Mouse (Mus musculus) myocyte (in vitro differentiated cells): Measurements from ENCODE around the gene Ypel1.

Experiments
- CEBPB ChIP-seq: IDR thresholded peaks from 2 replicates; pipeline ENCODE4 v1.6.1; 2011; ENCODE audit warnings: mild to moderate bottlenecking, moderate library complexity; ENCODE audit not compliant: poor library complexity, insufficient read depth, severe bottlenecking
- E2F4 ChIP-seq: IDR thresholded peaks from one replicate; pipeline ENCODE4 v1.6.1; 2011; ENCODE audit warnings: mild to moderate bottlenecking, control low read depth, moderate library complexity; ENCODE audit not compliant: insufficient read depth
- MAX ChIP-seq: IDR thresholded peaks from one replicate; pipeline ENCODE4 v1.6.1; 2011; ENCODE audit warnings: low read depth, mild to moderate bottlenecking, control low read depth
- MYOG ChIP-seq, 3 experiments: IDR thresholded peaks; one replicate each; pipeline ENCODE4 v1.6.1; 2011; ENCODE audit warnings: control low read depth in 2 of 3, low read depth in 2 of 3, mild to moderate bottlenecking in 2 of 3; ENCODE audit not compliant: insufficient read length in 2 of 3, control insufficient read depth in 1 of 3, insufficient read depth in 1 of 3
- POLR2A ChIP-seq: IDR thresholded peaks from one replicate; pipeline ENCODE4 v1.6.1; 2011; ENCODE audit warnings: low read depth, mild to moderate bottlenecking, control low read depth, moderate library complexity; ENCODE audit not compliant: insufficient read length
- POLR2AphosphoS2 ChIP-seq: IDR thresholded peaks from one replicate; pipeline ENCODE4 v1.6.1; 2011; ENCODE audit warnings: low read depth, control low read depth; ENCODE audit not compliant: insufficient read length
- SRF ChIP-seq: IDR thresholded peaks from one replicate; pipeline ENCODE4 v1.6.1; 2011; ENCODE audit warnings: low read depth; ENCODE audit not compliant: control insufficient read depth, insufficient read length
- USF1 ChIP-seq: IDR thresholded peaks from one replicate; pipeline ENCODE4 v1.6.1; 2011; ENCODE audit warnings: low read depth, mild to moderate bottlenecking, control low read depth, moderate library complexity

DNA sequence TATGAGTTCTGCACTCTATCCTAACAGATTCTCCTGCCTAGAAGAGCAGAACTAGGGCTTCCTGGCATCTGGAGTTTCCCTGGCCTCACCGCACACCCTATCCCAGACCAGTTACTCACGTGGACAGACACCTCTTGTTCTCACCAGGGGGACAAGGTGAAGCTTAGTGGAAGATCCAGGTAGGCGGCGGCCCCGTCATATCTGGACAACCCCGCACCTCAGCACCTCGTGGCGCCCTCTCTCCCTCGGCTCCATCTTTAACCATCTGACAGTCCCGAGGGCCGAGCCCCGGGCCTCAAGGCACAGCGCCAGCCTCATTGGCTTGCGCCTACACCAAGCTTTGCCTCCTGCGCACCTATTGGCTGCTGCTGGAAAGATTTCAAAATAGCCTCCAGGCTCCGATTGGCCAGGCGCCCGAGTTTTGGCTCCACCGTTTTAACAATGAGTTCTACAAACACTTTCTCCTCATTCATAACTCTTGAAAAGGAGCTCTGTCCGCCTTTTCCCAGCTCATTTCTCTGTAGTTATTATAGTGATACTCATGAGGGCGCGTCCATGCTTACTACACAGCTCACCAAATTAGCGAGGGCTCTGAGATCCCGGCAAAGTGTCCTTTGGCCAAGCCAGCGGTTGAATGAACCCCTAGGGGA, 55.5 kb downstream of the Ypel1 start, which contains the start of gene 2610318N02Rik:
- TF ChIP-seq POLR2A, result peak; percentile 78
- TF ChIP-seq USF1, result no peak
- TF ChIP-seq CEBPB, result no peak
- TF ChIP-seq E2F4, result peak; percentile 42
- no peak for TF ChIP-seq MYOG (IDR thresholded peaks at IDR 0.05; ENCODE audit: control insufficient read depth in 1 of 3, insufficient read depth in 1 of 3, insufficient read length in 2 of 3, low read depth in 2 of 3)
- TF ChIP-seq SRF, result no peak
- TF ChIP-seq POLR2AphosphoS2, result peak; percentile 85
- TF ChIP-seq MAX, result peak; percentile 29
